Mouse (Mus musculus): Measurements from ENCODE around the gene Chl1. TPM values are rescaled to one million over a fixed set of nuclear protein-coding genes. Genes with fewer than 3 reads are reported as not detected.

Gene Chl1
- polyA plus RNA-seq, 1 experiment from 2014 or later, result 0.42 TPM

DNA sequence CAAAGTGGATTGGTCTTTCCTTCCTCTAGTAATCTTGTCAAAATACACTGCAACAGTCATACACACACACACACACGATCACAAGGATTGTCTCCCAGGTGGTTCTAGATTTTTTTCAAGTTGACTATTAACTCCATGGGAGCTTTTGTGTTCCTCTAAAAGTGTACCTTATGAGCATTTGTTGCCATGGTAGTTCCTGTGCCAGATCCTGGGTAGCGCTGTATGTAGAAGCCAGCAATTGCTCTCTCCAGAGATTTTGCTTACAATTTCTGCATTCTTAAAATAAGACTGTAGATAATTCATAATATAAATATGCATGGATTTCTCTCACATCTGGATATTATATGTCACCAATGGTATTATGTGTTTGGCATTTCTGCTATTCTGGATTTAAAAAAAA is 9.2 kb downstream of the Chl1 start:
- no peak overlapping the region for H3K9ac ChIP-seq (ENCODE audit: low read length)
- no peaks in the 10 kb centered on the region for H3K27me3 ChIP-seq (ENCODE audit: control insufficient read depth, insufficient read depth, low read length)
- no peaks in the 10 kb centered on the region for H3K9me3 ChIP-seq (ENCODE audit: control insufficient read depth, low read length)
- H3K4me3 ChIP-seq (ENCODE audit: control insufficient read depth in 1 of 2, insufficient read depth in 1 of 2, low read depth in 1 of 2, low read length in 2 of 2), result no peak overlapping the region
- 79% methylated on average over 2 of the region's 2 CpGs for WGBS
- no peak overlapping the region for H3K4me2 ChIP-seq (ENCODE audit: low read length)
- H3K27ac ChIP-seq (replicated peaks in 1 of 2; ENCODE audit: control insufficient read depth in 1 of 2, insufficient read depth in 1 of 2, low read depth in 2 of 2, low read length in 2 of 2), result no peak overlapping the region
- no peak for ATAC-seq (ENCODE audit: insufficient number of reproducible peaks, insufficient read depth, low FRiP score, low read depth)
- no peaks in the 10 kb centered on the region for H3K36me3 ChIP-seq (ENCODE audit: control insufficient read depth, insufficient read depth, low read length)
- no peaks in the 10 kb centered on the region for H3K4me1 ChIP-seq (ENCODE audit: control insufficient read depth in 2 of 2, insufficient read depth in 2 of 2, low read length in 2 of 2)

DNA sequence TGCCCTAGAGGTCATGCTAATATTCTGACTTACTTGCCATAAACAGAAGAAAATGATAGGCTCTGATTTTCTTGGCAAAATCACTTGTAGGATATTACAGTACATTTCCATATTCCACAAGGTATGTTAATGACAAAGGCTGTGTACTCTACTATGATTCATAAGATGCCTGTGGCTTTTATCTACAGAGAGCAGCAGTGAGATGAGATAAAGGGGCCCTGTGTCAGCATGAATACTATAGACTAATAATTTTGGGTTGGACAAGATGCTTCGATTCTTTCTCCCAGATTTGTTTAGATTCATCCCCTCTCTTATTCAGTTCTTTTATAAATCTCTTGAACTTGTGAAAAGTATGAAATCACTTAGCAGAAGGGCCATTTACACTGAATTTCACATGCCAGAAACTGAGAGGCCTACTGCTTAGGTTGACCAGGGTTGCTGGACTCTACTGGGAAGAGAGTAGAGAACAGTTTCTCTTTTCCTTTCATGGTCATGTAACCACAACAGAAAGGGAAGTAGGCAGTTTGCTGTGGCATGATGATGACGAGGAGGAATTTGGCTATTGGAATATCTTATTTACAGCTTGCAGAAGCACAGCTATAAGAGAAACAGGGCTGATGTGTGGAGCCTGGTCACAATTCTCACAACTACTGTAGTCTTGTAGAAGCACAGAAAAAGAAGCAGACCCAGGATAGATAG is 15.1 kb downstream of the Chl1 start:
- Histone ChIP-seq H3K36me3 (ENCODE audit: control insufficient read depth, insufficient read depth, low read length) (no peaks in the 10 kb centered on the region), H3K27me3 (ENCODE audit: control insufficient read depth, insufficient read depth, low read length) (no peaks in the 10 kb centered on the region), H3K4me2 (ENCODE audit: low read length) (no peak overlapping the region), H3K9ac (ENCODE audit: low read length) (no peak overlapping the region), H3K4me1 (ENCODE audit: control insufficient read depth in 2 of 2, insufficient read depth in 2 of 2, low read length in 2 of 2) (no peaks in the 10 kb centered on the region), H3K27ac (replicated peaks in 1 of 2; ENCODE audit: control insufficient read depth in 1 of 2, insufficient read depth in 1 of 2, low read depth in 2 of 2, low read length in 2 of 2) (no peak overlapping the region), H3K9me3 (ENCODE audit: control insufficient read depth, low read length) (no peaks in the 10 kb centered on the region), H3K4me3 (ENCODE audit: control insufficient read depth in 1 of 2, insufficient read depth in 1 of 2, low read depth in 1 of 2, low read length in 2 of 2) (no peak overlapping the region)
- no peak for ATAC-seq (ENCODE audit: insufficient number of reproducible peaks, insufficient read depth, low FRiP score, low read depth)
- 63% methylated on average over 2 of the region's 2 CpGs for WGBS

DNA sequence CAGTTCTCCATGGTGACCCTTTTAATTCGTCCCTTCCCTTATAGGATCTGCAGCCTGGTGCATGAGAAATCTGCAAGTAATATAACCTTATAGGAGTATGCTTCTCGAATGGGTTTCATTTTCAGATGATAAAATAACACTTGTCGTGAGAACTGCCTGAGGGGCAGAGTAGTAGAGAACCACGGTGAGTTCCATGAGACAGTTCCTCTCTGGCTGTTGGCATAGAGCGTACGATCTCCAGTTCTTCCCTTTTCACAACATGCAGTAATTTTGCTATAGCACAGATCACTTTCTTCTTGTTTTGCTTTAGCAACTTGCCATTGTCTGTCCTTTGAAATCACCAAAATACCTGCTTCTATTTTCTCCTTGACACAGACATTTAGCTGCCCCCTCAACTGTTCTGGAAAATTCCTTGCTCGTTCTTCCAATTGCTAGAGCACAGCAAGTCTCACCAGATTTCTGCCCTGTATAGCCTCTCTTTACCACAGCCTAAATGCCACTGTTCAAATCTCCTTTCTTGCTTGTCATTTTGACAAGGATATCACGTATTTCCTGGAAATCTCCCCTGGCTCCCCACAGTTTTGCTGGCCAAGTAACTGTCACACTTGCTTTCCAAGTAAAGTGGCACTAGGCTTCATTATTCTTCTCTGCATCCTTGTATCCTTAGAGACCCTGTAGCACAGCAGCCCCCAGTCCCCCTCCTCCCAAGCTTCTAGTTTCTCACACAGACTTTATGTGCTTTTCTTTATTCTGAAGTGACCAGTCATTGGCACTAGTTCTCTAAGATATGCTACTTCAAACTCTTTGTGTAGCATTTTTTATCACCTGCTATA is 16.8 kb downstream of the Chl1 start:
- 68% methylated on average over 8 of the region's 8 CpGs for WGBS
- ATAC-seq (ENCODE audit: insufficient number of reproducible peaks, insufficient read depth, low FRiP score, low read depth), result no peak

DNA sequence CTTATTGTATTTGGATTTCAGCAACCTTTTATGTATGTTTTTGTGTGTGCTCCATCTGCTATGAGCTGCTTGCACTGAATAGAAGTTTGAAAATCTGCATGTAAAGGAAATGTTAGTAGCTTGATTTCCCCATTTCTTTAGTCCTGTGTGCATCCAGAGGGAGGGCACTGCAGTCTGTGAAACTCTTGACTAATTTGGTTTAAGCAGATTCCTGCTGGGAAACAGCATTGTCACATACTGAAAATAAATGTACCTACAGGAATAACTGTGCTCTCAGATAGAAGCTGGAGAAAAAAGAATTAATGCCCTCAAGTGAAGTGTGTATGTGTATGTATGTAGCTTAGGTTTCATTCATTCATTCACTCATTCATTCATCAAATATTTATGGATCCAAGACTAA is 22.7 kb downstream of the Chl1 start:
- H3K9ac ChIP-seq (ENCODE audit: low read length), result no peak overlapping the region
- no peak overlapping the region for H3K4me3 ChIP-seq (ENCODE audit: control insufficient read depth in 1 of 2, insufficient read depth in 1 of 2, low read depth in 1 of 2, low read length in 2 of 2)
- no peak overlapping the region for H3K27ac ChIP-seq (replicated peaks in 1 of 2; ENCODE audit: control insufficient read depth in 1 of 2, insufficient read depth in 1 of 2, low read depth in 2 of 2, low read length in 2 of 2)
- no peaks in the 10 kb centered on the region for H3K36me3 ChIP-seq (ENCODE audit: control insufficient read depth, insufficient read depth, low read length)
- H3K4me1 ChIP-seq (ENCODE audit: control insufficient read depth in 2 of 2, insufficient read depth in 2 of 2, low read length in 2 of 2), result no peaks in the 10 kb centered on the region
- ATAC-seq (ENCODE audit: insufficient number of reproducible peaks, insufficient read depth, low FRiP score, low read depth), result no peak
- no peaks in the 10 kb centered on the region for H3K27me3 ChIP-seq (ENCODE audit: control insufficient read depth, insufficient read depth, low read length)
- H3K9me3 ChIP-seq (ENCODE audit: control insufficient read depth, low read length), result no peaks in the 10 kb centered on the region
- no peak overlapping the region for H3K4me2 ChIP-seq (ENCODE audit: low read length)

More for the DNA sequence above, 16.8 kb downstream of the Chl1 start:
- no peaks in the 10 kb centered on the region for H3K36me3 ChIP-seq (ENCODE audit: control insufficient read depth, insufficient read depth, low read length)
- H3K4me3 ChIP-seq (ENCODE audit: control insufficient read depth in 1 of 2, insufficient read depth in 1 of 2, low read depth in 1 of 2, low read length in 2 of 2), result no peak overlapping the region
- no peak overlapping the region for H3K4me2 ChIP-seq (ENCODE audit: low read length)
- no peaks in the 10 kb centered on the region for H3K27me3 ChIP-seq (ENCODE audit: control insufficient read depth, insufficient read depth, low read length)
- no peak overlapping the region for H3K9ac ChIP-seq (ENCODE audit: low read length)
- H3K4me1 ChIP-seq (ENCODE audit: control insufficient read depth in 2 of 2, insufficient read depth in 2 of 2, low read length in 2 of 2), result no peaks in the 10 kb centered on the region
- H3K27ac ChIP-seq (replicated peaks in 1 of 2; ENCODE audit: control insufficient read depth in 1 of 2, insufficient read depth in 1 of 2, low read depth in 2 of 2, low read length in 2 of 2), result no peak overlapping the region
- no peaks in the 10 kb centered on the region for H3K9me3 ChIP-seq (ENCODE audit: control insufficient read depth, low read length)

DNA sequence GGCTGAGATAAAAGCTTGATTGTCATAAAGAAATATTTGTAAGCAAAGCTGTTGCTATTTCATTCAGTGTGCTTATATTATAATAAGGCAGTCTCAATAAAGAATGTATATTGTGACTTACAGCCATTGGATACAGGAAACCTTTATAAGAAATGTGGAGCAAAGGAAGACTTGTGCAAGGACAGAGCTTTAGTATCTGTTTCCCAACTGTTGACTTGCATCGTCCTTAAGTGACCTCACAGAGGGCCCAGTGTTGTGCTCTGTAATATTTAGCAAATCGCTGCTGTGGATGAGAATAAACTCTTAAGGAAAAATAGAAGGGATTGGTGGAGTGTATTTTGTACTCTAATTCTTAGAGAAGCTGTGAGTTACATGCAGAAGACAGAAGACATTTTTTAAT is 23.6 kb downstream of the Chl1 start:
- no peak for ATAC-seq (ENCODE audit: insufficient number of reproducible peaks, insufficient read depth, low FRiP score, low read depth)

DNA sequence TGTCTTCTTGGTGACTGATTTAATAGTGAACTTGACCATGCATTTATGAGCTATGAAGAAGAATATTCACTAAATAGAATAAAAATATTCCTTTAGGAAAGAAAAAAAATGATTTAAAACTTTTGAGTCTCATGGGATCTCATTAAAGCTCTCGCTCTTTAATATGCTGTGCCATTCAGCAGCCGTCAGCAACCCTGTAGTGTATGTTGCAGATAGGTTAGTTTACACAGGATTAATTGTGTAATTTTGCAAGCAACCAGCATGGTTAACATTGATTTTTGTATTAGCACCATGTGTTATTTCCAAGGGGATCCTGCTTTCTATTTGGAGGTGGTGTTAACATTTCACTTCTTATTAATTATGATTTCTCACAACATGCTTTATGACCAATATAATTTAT is 32.2 kb downstream of the Chl1 start:
- H3K36me3 ChIP-seq (ENCODE audit: control insufficient read depth, insufficient read depth, low read length), result no peaks in the 10 kb centered on the region
- H3K27me3 ChIP-seq (ENCODE audit: control insufficient read depth, insufficient read depth, low read length), result no peaks in the 10 kb centered on the region
- H3K27ac ChIP-seq (replicated peaks in 1 of 2; ENCODE audit: control insufficient read depth in 1 of 2, insufficient read depth in 1 of 2, low read depth in 2 of 2, low read length in 2 of 2), result no peak overlapping the region
- WGBS, result 75% methylated on average over 2 of the region's 2 CpGs
- H3K4me1 ChIP-seq (ENCODE audit: control insufficient read depth in 2 of 2, insufficient read depth in 2 of 2, low read length in 2 of 2), result no peaks in the 10 kb centered on the region
- no peaks in the 10 kb centered on the region for H3K9me3 ChIP-seq (ENCODE audit: control insufficient read depth, low read length)
- H3K4me3 ChIP-seq (ENCODE audit: control insufficient read depth in 1 of 2, insufficient read depth in 1 of 2, low read depth in 1 of 2, low read length in 2 of 2), result no peak overlapping the region
- no peak overlapping the region for H3K4me2 ChIP-seq (ENCODE audit: low read length)
- ATAC-seq (ENCODE audit: insufficient number of reproducible peaks, insufficient read depth, low FRiP score, low read depth), result no peak
- H3K9ac ChIP-seq (ENCODE audit: low read length), result no peak overlapping the region

More for the DNA sequence above, 23.6 kb downstream of the Chl1 start:
- Histone ChIP-seq H3K27me3 (ENCODE audit: control insufficient read depth, insufficient read depth, low read length) (no peaks in the 10 kb centered on the region), H3K9ac (ENCODE audit: low read length) (no peak overlapping the region), H3K4me2 (ENCODE audit: low read length) (no peak overlapping the region), H3K9me3 (ENCODE audit: control insufficient read depth, low read length) (no peaks in the 10 kb centered on the region), H3K27ac (replicated peaks in 1 of 2; ENCODE audit: control insufficient read depth in 1 of 2, insufficient read depth in 1 of 2, low read depth in 2 of 2, low read length in 2 of 2) (no peak overlapping the region), H3K36me3 (ENCODE audit: control insufficient read depth, insufficient read depth, low read length) (no peaks in the 10 kb centered on the region), H3K4me3 (ENCODE audit: control insufficient read depth in 1 of 2, insufficient read depth in 1 of 2, low read depth in 1 of 2, low read length in 2 of 2) (no peak overlapping the region), H3K4me1 (ENCODE audit: control insufficient read depth in 2 of 2, insufficient read depth in 2 of 2, low read length in 2 of 2) (no peaks in the 10 kb centered on the region)
- WGBS, result 78% methylated on average over 2 of the region's 2 CpGs

DNA sequence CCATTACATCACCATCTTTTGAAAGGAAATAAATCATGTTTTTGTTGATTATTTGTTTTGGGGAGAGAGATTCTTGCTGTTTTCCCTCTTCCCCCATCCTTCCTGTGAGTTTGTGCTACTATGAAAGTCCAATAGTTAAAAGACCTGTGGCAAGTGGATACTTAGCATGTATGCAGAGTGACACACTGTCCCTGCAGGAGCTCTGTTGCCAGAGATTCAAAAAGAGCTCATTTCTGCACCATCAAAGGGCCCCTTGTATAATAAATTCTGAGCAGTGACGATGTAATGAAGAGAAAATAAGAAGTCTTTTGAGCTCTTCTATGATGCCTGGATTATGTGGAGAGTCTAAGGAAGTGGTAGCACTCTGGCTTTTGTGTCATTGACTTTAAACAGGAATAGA is 33.4 kb downstream of the Chl1 start:
- 69% methylated on average over 1 of the region's 1 CpGs for WGBS
- H3K4me2 ChIP-seq (ENCODE audit: low read length), result no peak overlapping the region
- no peak overlapping the region for H3K4me3 ChIP-seq (ENCODE audit: control insufficient read depth in 1 of 2, insufficient read depth in 1 of 2, low read depth in 1 of 2, low read length in 2 of 2)
- H3K9me3 ChIP-seq (ENCODE audit: control insufficient read depth, low read length), result no peaks in the 10 kb centered on the region
- no peaks in the 10 kb centered on the region for H3K36me3 ChIP-seq (ENCODE audit: control insufficient read depth, insufficient read depth, low read length)
- H3K27me3 ChIP-seq (ENCODE audit: control insufficient read depth, insufficient read depth, low read length), result no peaks in the 10 kb centered on the region
- no peak overlapping the region for H3K27ac ChIP-seq (replicated peaks in 1 of 2; ENCODE audit: control insufficient read depth in 1 of 2, insufficient read depth in 1 of 2, low read depth in 2 of 2, low read length in 2 of 2)
- no peak overlapping the region for H3K9ac ChIP-seq (ENCODE audit: low read length)
- H3K4me1 ChIP-seq (ENCODE audit: control insufficient read depth in 2 of 2, insufficient read depth in 2 of 2, low read length in 2 of 2), result no peaks in the 10 kb centered on the region
- ATAC-seq (ENCODE audit: insufficient number of reproducible peaks, insufficient read depth, low FRiP score, low read depth), result no peak

Data from heart, embryonic 14.5 days (tissue).